16 mouse cellular contexts compared by ENCODE assay signal in the genomic region with DNA sequence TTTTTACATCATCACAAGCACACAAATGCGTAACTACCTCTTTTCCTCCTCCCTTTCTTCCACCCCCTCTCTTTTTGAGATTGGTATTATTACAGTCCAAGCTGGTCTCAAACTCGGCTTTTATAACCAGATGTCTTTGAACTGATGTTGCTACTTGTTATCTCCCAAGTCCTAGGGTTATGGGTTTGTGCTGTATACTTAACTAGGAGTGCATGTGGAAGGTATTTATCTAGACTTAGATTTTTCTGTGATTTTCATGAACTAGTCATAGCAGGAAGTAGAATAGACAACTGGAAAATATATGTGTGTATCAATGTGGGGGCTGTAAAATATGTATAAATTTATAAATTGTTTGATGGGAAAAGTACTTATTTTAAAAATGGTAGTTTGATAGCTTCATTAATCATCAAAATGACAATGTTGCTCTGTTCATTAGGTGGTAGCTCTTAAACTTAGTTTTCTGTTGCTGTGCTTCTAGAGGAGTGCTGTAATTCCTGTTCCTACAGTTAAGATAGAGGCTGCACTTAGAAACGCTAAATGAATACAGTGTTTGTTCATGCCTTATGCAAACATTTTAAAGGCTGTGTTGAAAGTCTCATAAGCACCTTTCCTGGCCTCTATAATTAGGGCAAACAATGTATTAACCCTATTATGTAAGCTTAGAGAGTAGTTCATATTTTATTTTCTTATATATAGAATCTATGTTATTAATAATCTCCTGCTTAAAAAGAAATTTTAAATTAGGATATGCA. TPM values are rescaled to one million over a fixed set of nuclear protein-coding genes. Genes with fewer than 3 reads are reported as not detected.
"Had no signal": no experiment of that assay in that cellular context is flagged by ENCODE, and none has a peak within 500 bp of the region (broad histone marks: within the 10 kb centered on the region; RNA-seq: fewer than 3 reads in every experiment).

No protein-coding gene starts in this region.

- H3K27ac ChIP-seq: hindbrain, embryonic 15.5 days; limb, embryonic 10.5 days; limb, embryonic 13.5 days; liver, embryonic 13.5 days; midbrain, embryonic 10.5 days; midbrain, embryonic 13.5 days had no signal

- H3K4me1 ChIP-seq: hindbrain, embryonic 15.5 days; limb, embryonic 10.5 days; liver, embryonic 13.5 days; megakaryocyte, embryonic 14.5 days; midbrain, embryonic 13.5 days had no signal

- H3K9me3 ChIP-seq: hindbrain, embryonic 15.5 days; limb, embryonic 10.5 days; limb, embryonic 13.5 days; liver, embryonic 13.5 days; megakaryocyte, embryonic 14.5 days; midbrain, embryonic 10.5 days; midbrain, embryonic 13.5 days had no signal

- ATAC-seq: midbrain, embryonic 13.5 days; midbrain, embryonic 16.5 days had no signal

- H3K9ac ChIP-seq: hindbrain, embryonic 15.5 days; limb, embryonic 13.5 days; liver, embryonic 13.5 days; midbrain, embryonic 13.5 days had no signal

- H3K27me3 ChIP-seq: hindbrain, embryonic 15.5 days; limb, embryonic 13.5 days; liver, embryonic 13.5 days; megakaryocyte, embryonic 14.5 days; midbrain, embryonic 13.5 days had no signal

- H3K4me2 ChIP-seq: hindbrain, embryonic 15.5 days; limb, embryonic 13.5 days; liver, embryonic 13.5 days; midbrain, embryonic 13.5 days had no signal

- DNase-seq: kidney, adult 18-20 months; kidney, adult 9 months; liver; liver, embryonic 13.5 days; thymus, adult 2 months; thymus, postnatal 14 days; thymus, postnatal 4 days had no signal

- H3K4me3 ChIP-seq: hindbrain, embryonic 15.5 days; limb, embryonic 10.5 days; limb, embryonic 13.5 days; liver, embryonic 13.5 days; megakaryocyte, embryonic 14.5 days; midbrain, embryonic 10.5 days; midbrain, embryonic 13.5 days had no signal

RNA-seq across cellular contexts. Expression of a gene that starts 0.9 kb away (rescaled TPM):
- polyA plus RNA-seq: neural tube, embryonic 11.5 days; spleen, adult 2 months; thymus, adult 2 months had no signal
